ENCODE assay signal across 19 mouse cellular contexts in genomic region chr16:95922369-95922934, GRCm38 (mm10).
DNase-seq lines count a peak whose midpoint lies in the region; ATAC-seq and TF ChIP-seq lines count a peak whose summit lies in the region.
"Had no signal": no experiment of that assay in that cellular context is flagged by ENCODE, and none has a peak within 500 bp of the region (broad histone marks: within the 10 kb centered on the region; RNA-seq: fewer than 3 reads in every experiment).

No protein-coding gene starts in this region.

- no peaks in the 10 kb centered on the region for H3K36me3 ChIP-seq in hindbrain, embryonic 12.5 days
- no peaks in the 10 kb centered on the region for H3K36me3 ChIP-seq in hindbrain, embryonic 14.5 days (replicated peaks; ENCODE audit: control insufficient read depth, insufficient read depth)
- H3K36me3 ChIP-seq in midbrain, postnatal 0 days (ENCODE audit: insufficient read depth, low read length), result no peaks in the 10 kb centered on the region
- H3K36me3 ChIP-seq in midbrain, embryonic 14.5 days (ENCODE audit: control insufficient read depth, insufficient read depth, low read length), result no peaks in the 10 kb centered on the region
- no peaks in the 10 kb centered on the region for H3K36me3 ChIP-seq in limb, embryonic 10.5 days
- H3K36me3 ChIP-seq: liver, embryonic 13.5 days had no signal

- no peaks in the 10 kb centered on the region for H3K27me3 ChIP-seq in hindbrain, embryonic 12.5 days
- H3K27me3 ChIP-seq in hindbrain, embryonic 14.5 days (ENCODE audit: control insufficient read depth, insufficient read depth, low read length), result no peaks in the 10 kb centered on the region
- H3K27me3 ChIP-seq in midbrain, postnatal 0 days (ENCODE audit: insufficient read depth, low read length), result no peaks in the 10 kb centered on the region
- no peaks in the 10 kb centered on the region for H3K27me3 ChIP-seq in midbrain, embryonic 14.5 days (ENCODE audit: control insufficient read depth, insufficient read depth, low read length)
- no peaks in the 10 kb centered on the region for H3K27me3 ChIP-seq in limb, embryonic 10.5 days (ENCODE audit: low read depth, poor library complexity, severe bottlenecking)
- H3K27me3 ChIP-seq: CH12.LX; liver, embryonic 13.5 days had no signal

- 0 out of 2 replicates have a peak, but pooled peaks cover 2% of the 10 kb centered on the region for H3K4me1 ChIP-seq in hindbrain, embryonic 12.5 days
- no peaks in the 10 kb centered on the region for H3K4me1 ChIP-seq in hindbrain, embryonic 14.5 days (replicated peaks; ENCODE audit: control insufficient read depth, insufficient read depth, low read length)
- H3K4me1 ChIP-seq in midbrain, postnatal 0 days (ENCODE audit: insufficient read depth, low read length), result no peaks in the 10 kb centered on the region
- no peaks in the 10 kb centered on the region for H3K4me1 ChIP-seq in midbrain, embryonic 14.5 days (ENCODE audit: control insufficient read depth, insufficient read depth, low read length)
- H3K4me1 ChIP-seq in limb, embryonic 10.5 days, result peaks cover 52% of the 10 kb centered on the region

- 72% methylated on average over 9 of the region's 9 CpGs for WGBS in hindbrain, embryonic 12.5 days
- 81% methylated on average over 9 of the region's 9 CpGs for WGBS in hindbrain, embryonic 14.5 days
- 77% methylated on average over 9 of the region's 9 CpGs for WGBS in midbrain, postnatal 0 days
- 90% methylated on average over 9 of the region's 9 CpGs for WGBS in midbrain, embryonic 14.5 days
- WGBS in limb, embryonic 10.5 days, result 92% methylated on average over 9 of the region's 9 CpGs

- H3K4me3 ChIP-seq in hindbrain, embryonic 12.5 days, result no peak overlapping the region
- no peak overlapping the region for H3K4me3 ChIP-seq in hindbrain, embryonic 14.5 days (replicated peaks; ENCODE audit: low read length)
- no peak overlapping the region for H3K4me3 ChIP-seq in midbrain, postnatal 0 days (ENCODE audit: low read depth, low read length)
- H3K4me3 ChIP-seq in midbrain, embryonic 14.5 days (replicated peaks; ENCODE audit: low read depth, low read length), result no peak overlapping the region
- no peak overlapping the region for H3K4me3 ChIP-seq in limb, embryonic 10.5 days
- H3K4me3 ChIP-seq: liver, embryonic 13.5 days had no signal

- no peaks in the 10 kb centered on the region for H3K9me3 ChIP-seq in hindbrain, embryonic 12.5 days (replicated peaks)
- H3K9me3 ChIP-seq in hindbrain, embryonic 14.5 days (ENCODE audit: control insufficient read depth, low read length), result no peaks in the 10 kb centered on the region
- H3K9me3 ChIP-seq in midbrain, postnatal 0 days (ENCODE audit: low read length), result no peaks in the 10 kb centered on the region
- no peaks in the 10 kb centered on the region for H3K9me3 ChIP-seq in midbrain, embryonic 14.5 days (ENCODE audit: control insufficient read depth, low read length)
- H3K9me3 ChIP-seq in limb, embryonic 10.5 days (replicated peaks), result no peaks in the 10 kb centered on the region
- H3K9me3 ChIP-seq: liver, embryonic 13.5 days had no signal

- no peak overlapping the region for H3K9ac ChIP-seq in hindbrain, embryonic 12.5 days
- H3K9ac ChIP-seq in hindbrain, embryonic 14.5 days, result no peak overlapping the region
- no peak overlapping the region for H3K9ac ChIP-seq in midbrain, postnatal 0 days (replicated peaks; ENCODE audit: low read length, poor library complexity, severe bottlenecking)
- no peak overlapping the region for H3K9ac ChIP-seq in midbrain, embryonic 14.5 days (replicated peaks; ENCODE audit: low read length)
- H3K9ac ChIP-seq: forebrain, postnatal 0 days; liver, embryonic 13.5 days had no signal

- ATAC-seq in hindbrain, embryonic 12.5 days (ENCODE audit: low FRiP score), result no peak
- ATAC-seq in hindbrain, embryonic 14.5 days (ENCODE audit: low FRiP score), result no peak
- no peak for ATAC-seq in midbrain, postnatal 0 days (ENCODE audit: low FRiP score)
- no peak for ATAC-seq in midbrain, embryonic 14.5 days (ENCODE audit: low FRiP score, low TSS enrichment)
- ATAC-seq: forebrain, postnatal 0 days; lung, postnatal 0 days had no signal

- H3K27ac ChIP-seq in hindbrain, embryonic 12.5 days, result peak overlapping the region; percentile 68
- no peak overlapping the region for H3K27ac ChIP-seq in hindbrain, embryonic 14.5 days
- H3K27ac ChIP-seq in midbrain, postnatal 0 days (ENCODE audit: low read depth, low read length), result no peak overlapping the region
- no peak overlapping the region for H3K27ac ChIP-seq in midbrain, embryonic 14.5 days (replicated peaks; ENCODE audit: low read depth, low read length)
- peak overlapping the region; percentile 72 for H3K27ac ChIP-seq in limb, embryonic 10.5 days
- H3K27ac ChIP-seq: liver, embryonic 13.5 days had no signal

- no peak overlapping the region for H3K4me2 ChIP-seq in hindbrain, embryonic 12.5 days (replicated peaks)
- no peak overlapping the region for H3K4me2 ChIP-seq in hindbrain, embryonic 14.5 days (replicated peaks)
- H3K4me2 ChIP-seq in midbrain, postnatal 0 days (ENCODE audit: low read depth, low read length, poor library complexity, severe bottlenecking), result no peak overlapping the region
- H3K4me2 ChIP-seq in midbrain, embryonic 14.5 days (ENCODE audit: low read length), result no peak overlapping the region
- H3K4me2 ChIP-seq: heart, embryonic 11.5 days; liver, embryonic 13.5 days had no signal

- no peak for TF ChIP-seq CTCF in midbrain, postnatal 0 days (IDR thresholded peaks at IDR 0.05)

- no peak for DNase-seq in hindbrain, embryonic 14.5 days (ENCODE audit: low spot score)
- peak; percentile 42 for DNase-seq in midbrain, postnatal 0 days (ENCODE audit: low spot score)
- no peak for DNase-seq in midbrain, embryonic 14.5 days
- DNase-seq in limb, embryonic 10.5 days (ENCODE audit: low spot score), result no peak
- no peak for DNase-seq in cerebellum, postnatal 36 days
- no peak for DNase-seq in urinary bladder, postnatal 25 days (ENCODE audit: low spot score)
- DNase-seq in layer of hippocampus, postnatal 36 days, result no peak
- DNase-seq: adrenal gland, postnatal 25 days; cerebellum, adult 11-12 months; cerebellum, postnatal 14 days; forebrain, postnatal 0 days; heart, postnatal 10 days; kidney, adult 18-20 months; liver, embryonic 13.5 days; right cerebral cortex, postnatal 4 days had no signal

Comparison
In these comparisons a context has a peak if more than half of its experiments do, and no peak if none do; other contexts are left out.
1. H3K27ac ChIP-seq: peak in hindbrain, embryonic 12.5 days (single experiment) and limb, embryonic 10.5 days (single experiment); none in hindbrain, embryonic 14.5 days (single experiment), midbrain, postnatal 0 days (single experiment) and midbrain, embryonic 14.5 days (single experiment).